Mouse (Mus musculus): ENCODE data around the gene Mettl17.
"Not testable (repeated sequence)": the region's sequence is repeated elsewhere in the genome, so short reads cannot be mapped to it uniquely, and the experiment has no call there.

DNA sequence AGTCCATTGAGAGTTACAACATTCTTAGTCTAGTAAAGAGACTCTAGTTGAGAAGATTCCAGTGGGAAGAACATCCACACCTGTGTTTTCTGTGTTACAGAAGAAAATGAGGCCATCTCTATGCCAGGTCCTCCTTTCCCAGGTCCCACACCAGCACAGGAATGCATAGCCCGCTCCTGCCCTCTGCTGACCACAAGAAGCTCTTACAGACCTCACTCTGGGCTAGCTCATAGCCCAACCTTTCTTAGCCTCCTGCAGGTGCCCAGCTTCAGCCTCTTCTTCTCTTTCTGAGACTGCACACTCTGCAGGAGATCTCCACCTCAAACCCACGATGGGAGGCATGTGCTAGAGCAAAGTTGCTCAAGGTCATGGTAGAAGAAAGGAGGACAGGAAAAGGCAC, 46.2 kb upstream of the Mettl17 start:
- TF ChIP-seq CTCF (conservative IDR thresholded peaks at IDR 0.05; ENCODE audit: insufficient read depth, insufficient read length, low read depth, low read length): peak; percentile 30; the same call in 1 of the 2 replicates
- not testable (repeated sequence) for TF ChIP-seq POLR2A (IDR thresholded peaks at IDR 0.05; ENCODE audit: low read depth, low read length)
